Mouse (Mus musculus): ENCODE data around the gene Ngfr.

The Ngfr gene

DNA sequence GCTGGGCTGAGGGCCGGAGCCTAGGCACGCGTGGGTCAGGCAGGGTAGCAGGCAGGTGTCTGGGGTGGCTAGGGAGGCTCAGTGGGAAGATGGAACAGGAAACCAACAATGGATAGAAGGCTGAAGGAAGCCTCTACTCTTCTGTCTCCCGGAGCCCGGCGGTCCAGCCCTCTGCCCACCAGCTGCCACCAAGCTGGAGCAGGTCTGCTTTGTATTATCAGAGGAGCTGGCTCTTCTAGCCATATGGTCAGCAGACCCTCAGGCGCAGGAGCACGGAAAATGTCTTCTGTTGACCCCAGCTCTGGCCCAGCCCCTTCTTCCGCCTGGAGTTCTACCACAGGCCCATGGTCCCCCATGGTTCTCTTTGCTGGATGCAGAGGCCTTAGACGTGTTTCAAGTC is 22.2 kb downstream of the Ngfr start:
- DNase-seq, result no peak

GRCm38 (mm10) chr11:95563849-95564248 is 23.7 kb downstream of the Ngfr start:
- DNase-seq, result no peak

DNA sequence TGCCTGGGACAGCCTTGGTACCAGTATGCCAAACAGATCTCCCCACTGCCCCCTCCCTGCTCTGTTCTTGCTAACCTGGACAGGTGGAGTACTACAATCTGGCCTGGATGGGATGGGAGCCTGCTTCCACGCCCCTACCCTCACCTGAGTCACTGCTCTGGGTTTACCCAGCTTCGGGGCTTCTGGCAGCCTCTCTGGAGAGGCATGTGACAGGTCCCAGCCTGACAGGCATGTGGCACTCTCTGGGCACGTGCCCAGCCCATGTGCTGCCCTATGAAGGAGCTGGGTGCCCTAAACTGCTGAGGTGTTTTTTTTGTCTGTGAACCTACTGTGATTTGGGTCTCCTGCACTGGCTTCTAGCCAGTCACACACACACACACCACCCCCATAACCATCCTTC is 26.8 kb downstream of the Ngfr start:
- no peak for DNase-seq

DNA sequence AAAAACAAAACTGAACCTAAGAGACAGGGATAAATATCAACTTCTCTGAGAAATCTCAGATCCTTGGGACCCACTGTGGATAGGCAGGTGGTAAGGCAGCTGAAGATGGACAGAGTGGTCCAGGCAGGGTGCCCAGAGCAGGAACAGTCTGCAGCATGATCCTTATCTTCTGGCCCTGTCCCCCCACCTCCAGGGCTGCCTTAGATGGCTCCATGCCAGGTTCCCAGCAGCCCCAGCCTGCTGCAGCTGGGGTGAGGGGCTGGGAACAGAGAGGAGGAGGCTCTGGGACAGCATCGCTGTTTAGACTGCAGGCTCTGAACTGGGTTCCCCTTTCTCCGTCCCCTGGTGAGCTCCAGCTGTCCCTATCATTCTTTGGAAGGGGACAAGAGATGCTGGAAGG is 27.8 kb downstream of the Ngfr start:
- no peak for DNase-seq

GRCm38 (mm10) chr11:95557719-95558118 is 29.8 kb downstream of the Ngfr start:
- no peak for DNase-seq

GRCm38 (mm10) chr11:95557032-95557431 is 30.5 kb downstream of the Ngfr start:
- no peak for DNase-seq

DNA sequence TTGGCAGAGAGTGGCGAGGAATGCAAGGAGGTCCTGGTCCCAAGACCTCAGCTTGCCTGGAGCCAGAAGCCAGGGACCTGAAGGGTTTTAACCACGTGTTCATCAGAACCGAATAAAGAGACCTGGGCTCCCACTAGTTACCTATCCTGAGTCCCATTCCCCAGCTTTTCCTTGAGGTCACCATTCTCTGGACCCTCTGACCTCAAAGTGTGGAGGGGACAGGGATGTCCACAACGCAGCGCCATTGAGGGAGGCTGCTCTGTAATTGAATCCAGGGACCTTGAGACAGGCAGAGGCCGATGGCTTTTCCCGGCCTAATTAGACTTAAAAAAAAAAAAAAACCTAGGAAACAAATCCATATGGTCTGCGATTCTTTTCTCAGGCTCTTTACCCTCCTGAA is 32.3 kb downstream of the Ngfr start:
- DNase-seq, result no peak

GRCm38 (mm10) chr11:95550301-95551021 is 37.1 kb downstream of the Ngfr start:
- DNase-seq, result no peak

DNA sequence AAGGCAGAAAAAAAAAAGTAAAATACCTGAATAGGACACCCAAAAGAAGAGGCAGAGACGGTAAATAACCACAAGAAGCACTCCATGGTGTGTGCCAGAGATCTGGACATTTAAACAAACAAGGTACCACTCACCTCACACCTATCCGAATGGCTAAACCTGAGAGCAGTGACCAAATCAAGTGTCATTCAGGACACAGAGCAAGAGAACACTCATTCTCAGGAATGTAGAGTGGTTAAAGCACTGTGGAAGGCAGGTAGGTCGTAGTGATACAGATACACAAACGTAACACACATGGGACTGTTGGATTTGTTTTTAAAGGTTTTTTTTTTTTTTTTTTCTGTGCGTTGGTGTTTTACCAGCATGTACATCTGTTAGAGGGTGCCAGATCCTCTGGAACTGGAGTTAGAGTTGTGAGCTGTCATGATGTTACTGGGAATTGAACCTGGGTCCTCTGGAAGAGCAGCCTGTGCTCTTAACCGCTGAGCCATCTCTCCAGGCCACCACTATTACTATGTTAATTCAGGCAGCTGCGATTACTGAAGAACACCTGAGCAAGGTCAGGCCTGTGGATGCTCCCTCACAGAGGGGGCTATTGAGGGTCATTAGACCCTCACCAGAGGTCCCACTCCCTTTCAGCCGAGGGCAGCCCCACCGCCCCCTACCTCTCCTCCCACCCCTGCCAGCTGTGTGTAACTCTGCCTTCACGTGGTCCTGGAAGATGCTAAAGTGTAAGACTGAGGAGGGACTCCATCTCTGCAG is 41.3 kb downstream of the Ngfr start:
- no peak for DNase-seq

DNA sequence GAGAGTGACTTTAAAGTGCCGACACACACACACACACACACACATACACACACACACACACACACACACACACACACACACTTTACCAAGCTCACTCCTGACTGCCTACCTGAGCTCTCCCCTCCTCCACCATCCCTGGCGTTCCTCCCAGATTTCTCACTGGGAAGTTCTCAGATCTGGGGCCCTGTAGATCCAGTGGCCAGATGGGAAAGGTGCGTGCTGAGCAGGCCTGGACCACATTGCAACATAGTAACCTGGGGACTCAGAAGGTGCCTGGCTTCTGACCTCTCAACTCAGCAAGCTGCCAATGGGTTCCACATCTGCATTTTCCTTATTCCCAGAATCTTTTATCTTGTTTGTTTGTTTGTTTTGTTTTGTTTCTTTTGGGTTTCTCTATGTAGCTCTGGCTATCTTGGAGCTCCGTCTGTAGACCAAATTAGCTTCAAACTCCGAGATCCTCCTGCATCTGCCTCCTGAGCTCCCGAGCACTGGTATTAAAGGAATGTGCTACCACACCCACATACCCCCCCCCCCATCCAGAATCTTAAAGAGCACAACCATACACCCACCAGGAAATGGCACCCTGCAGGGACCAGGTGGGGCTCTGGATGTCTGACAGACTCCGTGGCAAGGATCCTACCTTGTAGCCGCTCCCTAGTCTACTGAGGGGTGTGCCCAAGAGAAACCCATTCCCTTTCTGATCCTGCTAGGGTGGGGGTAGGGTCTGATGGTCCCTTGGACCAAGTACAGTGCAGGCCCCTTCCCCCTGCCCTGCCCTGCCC is 42.8 kb downstream of the Ngfr start:
- DNase-seq, result no peak

GRCm38 (mm10) chr11:95540637-95541385 is 46.7 kb downstream of the Ngfr start:
- no peak for DNase-seq

DNA sequence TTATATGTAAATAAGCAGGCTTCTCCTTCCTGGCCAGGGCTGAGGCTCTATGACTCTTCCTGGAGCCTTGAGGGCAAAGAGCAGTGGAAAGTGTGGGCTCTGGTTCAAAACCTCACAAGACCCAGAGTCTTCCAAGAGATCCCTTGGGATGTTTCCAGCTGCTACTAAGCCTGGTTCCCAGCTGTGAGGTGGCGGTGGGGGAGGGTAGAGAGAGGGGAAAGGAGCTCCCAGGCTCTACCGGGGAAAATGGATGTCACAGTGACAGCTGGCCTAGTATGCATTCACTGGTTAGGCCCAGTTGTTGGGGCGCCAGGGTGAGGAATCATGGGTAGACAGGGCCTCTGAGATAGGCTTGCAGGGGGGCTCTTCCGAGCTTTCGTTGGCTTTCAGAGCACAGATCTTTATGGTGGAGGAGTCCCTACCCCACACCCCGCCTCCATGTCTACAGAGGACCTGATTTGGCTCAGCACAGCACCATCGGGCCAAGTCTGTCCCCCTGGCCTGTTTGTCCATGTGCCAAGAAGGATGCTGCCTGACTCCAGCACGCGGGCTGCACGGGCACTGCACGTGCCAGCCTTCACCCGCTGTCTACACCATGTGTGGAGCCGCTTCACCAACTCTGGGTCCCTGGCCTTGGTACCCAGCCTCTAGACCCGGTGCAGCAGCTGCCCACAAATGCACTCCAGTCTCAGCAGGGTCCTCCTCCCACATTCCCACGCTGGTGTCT is 49.0 kb downstream of the Ngfr start:
- no peak for DNase-seq

- peak; percentile 82 for DNase-seq
Observed at GRCm38 (mm10) chr11:95533484-95534160, 53.9 kb downstream of the Ngfr start.

DNA sequence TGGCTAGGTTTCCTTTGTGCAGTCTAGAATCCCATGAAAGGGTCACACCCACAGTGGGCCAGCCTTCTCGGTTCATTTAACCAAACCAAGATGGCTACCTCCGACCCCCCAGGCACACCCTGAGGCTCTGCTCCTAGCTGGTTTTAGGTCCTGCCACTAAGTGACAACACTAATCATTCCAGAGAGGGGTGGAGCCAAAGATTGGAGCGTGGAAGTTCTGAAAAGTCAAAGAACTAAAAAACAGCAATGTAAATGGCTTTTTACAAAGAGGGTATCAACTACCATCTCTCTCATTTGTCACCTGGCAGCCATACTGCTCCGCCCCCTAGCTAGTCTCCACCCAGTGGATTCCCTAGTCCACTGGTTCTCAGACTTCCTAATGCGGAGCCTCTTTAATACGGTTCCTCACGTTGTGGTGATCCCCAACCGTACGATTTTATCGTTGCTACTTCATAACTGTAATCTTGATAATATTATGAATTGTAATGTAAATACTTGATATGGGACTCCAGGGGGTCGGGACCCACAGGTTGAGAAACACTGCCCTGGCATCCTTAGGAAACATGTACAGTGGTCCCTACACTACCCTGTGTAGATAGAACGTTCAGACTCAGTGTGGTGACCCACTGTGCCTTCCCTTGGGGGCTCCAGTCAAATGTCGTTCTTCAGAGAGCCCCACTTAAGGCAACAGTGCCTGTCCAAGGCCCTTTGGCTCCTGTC is 55.0 kb downstream of the Ngfr start:
- no peak for DNase-seq

DNA sequence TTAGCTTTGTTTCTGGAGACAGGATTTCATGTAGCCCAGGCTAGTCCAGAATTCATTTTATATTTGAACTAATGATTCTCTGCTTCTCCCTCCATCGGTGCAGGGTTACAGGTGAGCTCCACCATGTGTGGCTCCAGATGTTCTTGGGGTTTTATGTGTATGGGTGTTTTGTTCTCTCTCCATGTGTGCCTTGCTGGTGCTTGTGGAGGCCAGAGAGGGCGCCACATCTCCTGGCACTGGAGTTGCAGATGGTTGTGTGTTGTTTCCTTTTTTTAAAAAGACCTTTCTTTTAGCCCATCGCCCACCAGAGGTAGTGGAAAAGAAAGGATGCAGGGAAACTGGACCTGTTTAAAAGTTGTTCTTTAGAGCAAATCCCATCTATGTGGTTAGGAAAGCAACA is 59.3 kb downstream of the Ngfr start:
- no peak for DNase-seq

DNA sequence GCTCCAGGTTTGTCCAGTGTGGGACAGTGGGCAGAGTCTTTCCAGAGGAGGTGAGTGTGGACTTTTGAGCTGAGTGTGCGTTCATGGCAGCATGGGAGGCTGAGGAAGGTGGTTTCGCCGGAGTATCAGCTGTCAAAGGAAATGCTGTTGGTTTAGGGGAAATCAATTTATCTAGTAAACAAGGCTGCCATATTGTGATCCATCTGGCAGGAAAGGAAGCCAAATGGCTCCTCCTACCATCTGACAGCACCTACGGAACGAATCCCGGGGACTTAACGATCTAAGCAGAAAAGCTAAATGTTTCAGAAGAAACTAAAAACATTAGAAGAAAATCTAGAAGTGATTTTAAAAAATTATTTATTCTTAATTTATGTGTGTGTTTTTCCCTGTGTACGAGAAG is 60.2 kb downstream of the Ngfr start:
- no peak for DNase-seq

DNA sequence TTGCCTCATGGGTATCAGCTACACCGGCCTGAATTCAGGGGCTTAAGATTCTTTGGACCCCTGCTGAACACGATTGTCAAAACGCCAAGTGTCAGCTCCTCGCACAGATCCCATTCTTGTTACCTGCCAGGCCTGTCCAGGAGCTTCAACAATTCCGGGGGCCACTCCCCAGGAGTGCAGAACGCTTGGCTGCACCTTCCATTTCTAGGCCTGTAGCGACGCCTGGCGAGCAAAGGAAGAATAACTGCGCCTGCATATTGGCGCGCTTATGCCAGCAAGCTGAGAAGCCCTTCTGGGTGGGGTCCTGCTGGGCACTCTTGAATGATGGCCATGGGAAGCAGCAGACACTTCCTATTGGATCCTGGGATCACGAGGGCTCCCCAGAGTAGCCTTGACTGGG is 66.0 kb downstream of the Ngfr start:
- DNase-seq, result peak; percentile 76

DNA sequence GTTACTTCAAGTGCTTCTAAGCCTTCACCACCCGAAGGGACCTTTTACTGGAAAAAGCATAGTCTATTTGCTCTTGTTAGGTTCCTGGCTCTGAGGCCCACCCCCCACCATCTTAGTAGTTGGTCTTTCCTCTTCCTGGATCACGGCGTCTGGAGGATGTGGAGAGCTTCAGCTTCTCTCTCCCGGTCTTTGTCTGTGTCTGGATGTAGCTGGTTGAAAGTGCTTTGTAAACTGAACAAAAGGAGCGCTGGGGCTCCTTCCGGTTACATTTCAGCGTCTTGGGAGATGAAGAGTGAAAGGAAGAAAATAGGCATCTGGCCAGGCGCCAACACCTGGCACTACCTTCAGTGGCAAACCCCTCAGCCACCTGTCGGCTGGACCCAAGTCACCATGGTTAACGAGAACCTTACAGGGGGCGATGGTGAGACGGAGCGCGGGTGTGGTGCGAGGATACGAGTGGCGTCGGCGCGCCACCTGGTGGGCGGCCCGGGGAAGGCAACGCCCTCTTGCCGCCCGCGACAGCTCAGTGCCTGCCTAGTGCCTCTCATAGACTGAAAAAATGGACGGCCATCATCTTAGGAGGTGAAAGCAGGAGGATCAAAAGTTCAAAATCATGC is 67.0 kb downstream of the Ngfr start:
- peak; percentile 80 for DNase-seq

DNA sequence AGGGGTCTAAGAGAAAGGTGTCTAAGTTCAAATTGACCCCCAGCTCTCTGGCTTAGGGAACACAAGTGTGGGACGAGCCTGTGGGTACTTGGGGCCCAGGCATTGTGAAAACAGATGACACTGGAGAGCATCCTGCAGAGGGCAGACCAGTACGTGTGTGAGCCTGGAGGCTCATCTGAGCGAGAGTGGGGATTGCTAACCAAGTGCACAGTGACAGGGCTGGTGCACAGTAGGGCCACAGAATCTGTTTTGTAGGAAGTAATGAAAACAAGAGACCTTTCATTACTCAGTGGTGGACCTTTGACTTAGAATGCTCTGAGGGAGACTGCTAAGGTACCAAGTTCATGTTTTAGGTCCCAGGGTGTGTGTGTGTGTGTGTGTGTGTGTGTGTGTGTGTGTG is 67.5 kb downstream of the Ngfr start:
- DNase-seq, result no peak

DNA sequence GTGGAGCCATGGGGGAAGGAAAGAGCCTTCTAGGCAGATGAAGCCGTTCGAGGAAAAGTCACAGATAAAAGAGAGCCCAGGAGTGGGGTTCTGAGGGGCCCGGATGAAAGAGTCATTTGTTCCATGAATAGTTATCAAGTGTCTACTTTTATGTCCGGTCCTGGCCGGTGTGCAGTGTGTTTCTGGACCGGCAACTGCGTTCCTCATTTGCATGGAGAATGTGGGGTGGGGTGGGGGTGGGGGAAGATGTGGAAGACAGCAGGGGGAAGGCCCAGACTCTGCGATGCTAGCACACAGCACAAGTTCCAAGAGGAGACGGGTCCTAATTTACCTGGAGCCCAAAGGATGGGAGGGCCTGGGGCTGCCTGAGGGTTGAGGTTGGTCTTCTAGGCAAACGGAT is 68.2 kb downstream of the Ngfr start:
- DNase-seq, result no peak
